Mouse (Mus musculus): Measurements from ENCODE around the gene Sbno2.

The Sbno2 gene

GRCm38 (mm10) chr10:80018739-80019297 is 86.6 kb downstream of the Sbno2 start:
- in situ Hi-C loops (cut with MboI, MseI) = no loop called here

GRCm38 (mm10) chr10:80017771-80018170 is 87.6 kb downstream of the Sbno2 start:
- in situ Hi-C loops (cut with MboI, MseI) = no loop called here

GRCm38 (mm10) chr10:80017361-80017760 is 88.0 kb downstream of the Sbno2 start:
- in situ Hi-C loops (cut with MboI, MseI) = no loop called here

GRCm38 (mm10) chr10:80016931-80017330 is 88.4 kb downstream of the Sbno2 start:
- in situ Hi-C loops (cut with MboI, MseI) = no loop called here

GRCm38 (mm10) chr10:80016511-80016910 is 88.9 kb downstream of the Sbno2 start, which contains the start of gene Arhgap45:
Gene Arhgap45 (plus strand): TSS chr10:80016653.
- in situ Hi-C loops (cut with MboI, MseI) = no loop called here

GRCm38 (mm10) chr10:80015583-80015982 is 89.8 kb downstream of the Sbno2 start:
- in situ Hi-C loops (cut with MboI, MseI) = no loop called here

- in situ Hi-C loops (cut with MboI, MseI) = no loop called here
Observed at GRCm38 (mm10) chr10:80014484-80015290, 90.7 kb downstream of the Sbno2 start.

- in situ Hi-C loops (cut with MboI, MseI) = no loop called here
Observed at GRCm38 (mm10) chr10:80013609-80014008, 91.8 kb downstream of the Sbno2 start.

- in situ Hi-C loops (cut with MboI, MseI) = no loop called here
Observed at GRCm38 (mm10) chr10:80011740-80012139, 93.6 kb downstream of the Sbno2 start.
